Mouse (Mus musculus) heart, embryonic 16.5 days (tissue): ENCODE data around the gene Lrcol1. TPM values are rescaled to one million over a fixed set of nuclear protein-coding genes. Genes with fewer than 3 reads are reported as not detected.

ENCODE experiments used
- ATAC-seq: fragments of 200-750 bp; cut with Nextera tagmentation; replicated peaks from 2 replicates; pipeline ENCODE4 v1.8.0; 2017; ENCODE audit warnings: moderate number of reproducible peaks; ENCODE audit not compliant: insufficient read depth, low FRiP score; ENCODE audit errors: extremely low read depth
- H3K27ac ChIP-seq: fragments of 300-500 bp; sonication (generic); 2 replicates; pipeline ENCODE4 v1.5.1; 2014; ENCODE audit warnings: mild to moderate bottlenecking, low read length, control low read depth, moderate library complexity
- H3K27me3 ChIP-seq: fragments of 300-500 bp; sonication (generic); 2 replicates; pipeline ENCODE4 v1.6.1; 2014; ENCODE audit warnings: low read length, mixed read lengths; ENCODE audit not compliant: control insufficient read depth, insufficient read depth
- H3K36me3 ChIP-seq: fragments of 300-500 bp; sonication (generic); 2 replicates; pipeline ENCODE4 v1.6.1; 2014; ENCODE audit not compliant: control insufficient read depth, insufficient read depth
- H3K4me1 ChIP-seq: fragments of 300-500 bp; sonication (generic); 2 replicates; pipeline ENCODE4 v1.6.1; 2014; ENCODE audit warnings: low read length, mixed read lengths; ENCODE audit not compliant: control insufficient read depth, insufficient read depth
- H3K4me2 ChIP-seq: fragments of 300-500 bp; sonication (generic); 2 replicates; pipeline ENCODE4 v1.6.1; 2014; ENCODE audit warnings: low read depth, mild to moderate bottlenecking, control low read depth, low read length
- H3K4me3 ChIP-seq: fragments of 300-500 bp; sonication (generic); 2 replicates; pipeline ENCODE4 v1.5.1; 2014; ENCODE audit warnings: mild to moderate bottlenecking, control low read depth, low read length
- H3K9ac ChIP-seq: fragments of 300-500 bp; sonication (generic); 2 replicates; pipeline ENCODE4 v1.6.1; 2014; ENCODE audit warnings: low read length, control low read depth
- H3K9me3 ChIP-seq: fragments of 300-500 bp; sonication (generic); replicated peaks from 2 replicates; pipeline ENCODE4 v1.6.1; 2016; ENCODE audit warnings: low read length; ENCODE audit not compliant: control insufficient read depth
- WGBS: fragments of 180-500 bp; shearing (Covaris S2); extraction: QIAGEN DNeasy Blood & Tissue Kit; methylation state at CpG from one replicate; pipeline ENCODE4 v1.1.7; 2014; 5-methylcytosine and 5-hydroxymethylcytosine counted together
- polyA plus RNA-seq: library from polyadenylated mRNA; unstranded; fragments of >200 nt; fragmentation: Nextera tagmentation; extraction: Ambion mirVana; gene quantifications from 2 replicates; pipeline ENCODE4 v1.2.1, GENCODE M21; 2015

The Lrcol1 gene
- polyA plus RNA-seq, result 0.20 TPM in 1 of 2 replicates, not detected in the other

DNA sequence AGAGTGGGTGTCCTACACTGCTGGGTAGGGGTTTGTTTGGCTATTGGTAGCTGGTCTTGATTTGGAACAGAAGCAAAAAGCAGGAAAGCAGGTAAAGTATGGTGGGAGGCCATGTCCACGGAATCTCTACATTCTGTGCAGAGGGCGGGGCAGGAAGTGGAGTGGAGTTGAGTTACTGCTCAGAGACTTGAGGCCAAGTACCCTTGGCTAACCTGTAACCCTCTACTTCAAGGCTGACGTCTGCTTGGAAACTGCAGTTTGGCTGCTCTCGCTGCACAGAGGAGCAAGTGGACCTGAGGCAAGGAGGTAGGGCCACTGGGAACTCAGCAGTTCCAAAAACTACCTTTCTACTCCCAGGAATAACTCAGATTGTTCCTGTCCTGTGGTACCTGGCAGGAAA is at the start of gene Lrcol1:
Gene Lrcol1 (plus strand): TSS at position 207 of the 400 bp plus-strand sequence.
- H3K4me2 ChIP-seq, result no peak within 1 kb of the TSS
- H3K4me1 ChIP-seq, result peaks cover 9% of the 10 kb centered on the region
- no peaks in the 10 kb centered on the region for H3K36me3 ChIP-seq
- no peak within 1 kb of the TSS for H3K27ac ChIP-seq
- no peak within 1 kb of the TSS for H3K4me3 ChIP-seq
- no peaks in the 10 kb centered on the region for H3K9me3 ChIP-seq
- no peak for ATAC-seq
- peaks cover 38% of the 10 kb centered on the region for H3K27me3 ChIP-seq
- 79% methylated on average over 4 of the region's 4 CpGs for WGBS
- no peak within 1 kb of the TSS for H3K9ac ChIP-seq

DNA sequence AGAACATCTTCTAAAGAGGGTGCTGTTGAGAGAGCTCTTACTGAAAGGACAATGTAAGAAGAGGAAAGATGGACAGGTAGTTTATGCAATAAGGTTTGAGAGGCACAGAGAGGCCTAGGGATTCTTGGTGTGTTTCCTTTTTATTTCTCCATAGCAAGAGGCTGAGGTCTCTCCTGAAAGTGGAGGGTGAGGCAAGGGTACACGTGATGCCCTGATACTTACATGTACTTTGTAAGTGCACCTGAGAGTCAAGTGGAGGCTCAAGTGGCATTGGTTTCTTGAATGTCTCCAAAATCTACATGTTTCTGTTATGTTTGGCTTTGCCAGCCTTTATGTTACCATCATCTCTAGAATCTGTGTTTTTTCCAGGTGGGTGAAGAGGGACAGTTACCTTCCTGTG is 47.9 kb upstream of the Lrcol1 start:
- H3K36me3 ChIP-seq, result peaks cover 38% of the 10 kb centered on the region
- H3K9me3 ChIP-seq, result no peaks in the 10 kb centered on the region
- no peak overlapping the region for H3K27ac ChIP-seq
- no peak overlapping the region for H3K4me2 ChIP-seq
- H3K4me1 ChIP-seq, result no peaks in the 10 kb centered on the region
- no peak for ATAC-seq
- H3K4me3 ChIP-seq, result no peak overlapping the region
- H3K27me3 ChIP-seq, result no peaks in the 10 kb centered on the region
- WGBS, result 91% methylated on average over 1 of the region's 1 CpGs
- no peak overlapping the region for H3K9ac ChIP-seq

GRCm38 (mm10) chr5:110300591-110300990 is 43.9 kb upstream of the Lrcol1 start:
- H3K4me1 ChIP-seq, result no peaks in the 10 kb centered on the region
- H3K9me3 ChIP-seq, result no peaks in the 10 kb centered on the region
- peaks cover 39% of the 10 kb centered on the region for H3K36me3 ChIP-seq
- no peak overlapping the region for H3K27ac ChIP-seq
- no peak overlapping the region for H3K4me3 ChIP-seq
- WGBS, result 93% methylated on average over 2 of the region's 2 CpGs
- no peak overlapping the region for H3K9ac ChIP-seq
- H3K4me2 ChIP-seq, result no peak overlapping the region
- no peak for ATAC-seq
- no peaks in the 10 kb centered on the region for H3K27me3 ChIP-seq

DNA sequence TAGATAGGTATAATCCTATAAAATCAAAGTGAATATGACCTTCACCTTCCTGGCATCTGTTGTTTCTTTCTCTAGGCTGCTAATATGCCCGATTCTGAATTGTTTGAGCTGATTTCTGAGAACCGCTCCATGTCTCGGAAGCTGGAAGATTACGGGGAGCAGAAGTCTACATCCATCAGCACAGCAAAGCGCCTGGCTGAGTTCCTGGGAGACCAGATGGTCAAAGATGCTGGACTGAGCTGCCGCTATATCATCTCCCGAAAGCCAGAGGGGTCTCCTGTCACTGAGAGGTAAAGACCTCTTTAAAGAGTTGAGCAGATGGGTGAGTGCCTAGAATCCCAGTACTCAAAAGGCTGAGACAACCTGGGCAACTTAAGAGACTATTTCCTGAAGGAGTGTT is 35.7 kb upstream of the Lrcol1 start:
- Histone ChIP-seq H3K9me3 (no peaks in the 10 kb centered on the region), H3K4me1 (no peaks in the 10 kb centered on the region), H3K9ac (no peak overlapping the region), H3K36me3 (peaks cover 20% of the 10 kb centered on the region), H3K27me3 (no peaks in the 10 kb centered on the region), H3K4me3 (no peak overlapping the region), H3K27ac (no peak overlapping the region), H3K4me2 (no peak overlapping the region)
- 91% methylated on average over 7 of the region's 7 CpGs for WGBS
- ATAC-seq, result no peak

DNA sequence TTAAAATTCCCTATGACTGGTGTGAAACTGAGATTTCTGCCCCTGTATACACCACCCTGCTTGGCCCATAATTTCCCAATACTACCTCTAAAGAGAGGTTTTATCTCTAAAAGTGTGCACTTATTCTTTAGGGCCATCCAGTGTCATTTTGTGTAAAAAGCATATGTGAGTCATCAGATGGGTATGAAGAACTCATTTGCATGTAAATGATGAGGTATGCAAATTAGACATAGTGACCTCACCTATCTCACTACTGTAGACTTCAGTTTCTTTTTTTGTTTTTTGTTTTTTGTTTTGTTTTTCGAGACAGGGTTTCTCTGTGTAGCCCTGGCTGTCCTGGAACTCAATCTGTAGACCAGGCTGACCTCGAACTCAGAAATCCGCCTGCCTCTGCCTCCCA is 31.4 kb upstream of the Lrcol1 start:
- Histone ChIP-seq H3K36me3 (peaks cover 23% of the 10 kb centered on the region), H3K4me2 (no peak overlapping the region), H3K4me3 (no peak overlapping the region), H3K27me3 (no peaks in the 10 kb centered on the region), H3K9me3 (no peaks in the 10 kb centered on the region), H3K27ac (no peak overlapping the region), H3K4me1 (no peaks in the 10 kb centered on the region), H3K9ac (no peak overlapping the region)
- ATAC-seq, result no peak
- 89% methylated on average over 3 of the region's 3 CpGs for WGBS

DNA sequence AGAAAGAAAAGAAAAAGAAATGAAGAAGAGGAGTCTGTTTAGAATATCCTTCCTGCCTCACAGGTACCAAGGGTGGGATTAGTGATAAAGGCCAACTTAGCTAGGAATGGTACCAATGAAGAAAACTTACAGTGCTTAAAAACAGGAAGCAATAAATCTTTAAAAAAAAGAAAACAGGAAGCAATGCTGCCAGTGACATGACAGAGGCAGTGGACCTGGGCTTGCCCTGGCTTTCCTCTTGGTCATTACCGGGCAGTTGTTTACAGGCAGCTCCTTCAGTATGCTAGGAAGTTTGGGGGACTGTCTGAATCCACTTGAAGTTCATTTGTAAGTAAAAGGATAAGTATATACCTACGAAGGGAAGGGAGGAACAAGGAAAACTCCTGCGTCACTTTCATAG is 14.0 kb upstream of the Lrcol1 start:
- Histone ChIP-seq H3K36me3 (peaks cover 42% of the 10 kb centered on the region), H3K4me1 (no peaks in the 10 kb centered on the region), H3K9ac (no peak overlapping the region), H3K4me2 (no peak overlapping the region), H3K27ac (no peak overlapping the region), H3K9me3 (no peaks in the 10 kb centered on the region), H3K27me3 (no peaks in the 10 kb centered on the region), H3K4me3 (no peak overlapping the region)
- WGBS, result 74% methylated on average over 3 of the region's 3 CpGs
- ATAC-seq, result no peak

DNA sequence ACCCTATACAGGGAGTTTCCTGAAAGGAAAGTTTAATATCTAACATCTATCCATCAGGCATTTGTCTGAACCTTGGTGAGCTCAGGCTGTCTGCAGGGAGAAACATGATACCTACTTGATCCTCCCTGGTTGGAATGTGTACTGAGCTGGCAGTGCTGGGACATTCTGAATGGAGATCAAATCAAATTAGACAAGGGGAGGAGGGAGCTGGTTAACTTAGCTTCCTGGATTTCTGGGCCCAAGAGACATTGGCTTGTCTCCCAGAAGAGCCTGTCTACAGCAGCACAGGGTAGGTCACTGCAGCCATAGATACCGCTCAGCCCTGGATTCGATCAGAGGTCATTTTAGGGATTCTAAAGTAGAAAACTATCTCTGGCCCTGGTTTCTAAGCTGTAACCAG is 5.7 kb upstream of the Lrcol1 start:
- no peaks in the 10 kb centered on the region for H3K9me3 ChIP-seq
- no peak for ATAC-seq

DNA sequence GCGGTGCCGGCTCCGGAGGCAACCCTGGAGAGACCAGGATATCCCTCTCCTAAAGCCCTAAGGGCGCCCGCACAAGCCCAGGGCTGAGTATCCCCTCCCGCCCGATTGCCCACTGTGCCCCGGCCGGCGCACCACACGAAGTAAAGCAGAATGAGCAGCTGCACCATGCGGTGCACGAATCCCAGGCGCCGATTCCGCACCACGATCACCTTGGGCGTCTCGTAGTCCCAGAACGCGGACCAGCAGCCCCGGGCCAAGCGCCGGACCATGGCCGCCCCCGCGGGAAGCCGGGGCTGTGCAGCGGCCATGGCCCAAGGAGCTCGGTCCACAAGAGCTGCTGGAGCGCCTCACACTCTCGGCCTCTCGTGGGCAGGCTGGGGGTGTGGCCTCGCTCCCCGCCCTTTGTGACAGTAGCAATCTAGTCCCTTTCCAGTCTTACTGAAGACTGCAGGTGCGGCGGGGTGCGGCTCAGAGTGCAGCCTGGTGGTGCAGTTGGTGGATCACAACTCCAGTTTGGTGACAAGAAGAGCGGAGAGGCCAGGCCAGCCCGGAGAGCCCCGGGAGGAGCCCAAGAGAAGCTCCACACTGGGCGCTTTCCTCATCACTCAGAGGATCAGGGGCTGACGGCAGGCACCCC is 1.8 kb upstream of the Lrcol1 start, which contains the start of gene P2rx2:
Gene P2rx2 (minus strand): TSS at position 565 of the 637 bp plus-strand sequence.
- Histone ChIP-seq H3K27me3 (peaks cover 38% of the 10 kb centered on the region), H3K36me3 (peaks cover 2% of the 10 kb centered on the region; the same call in 1 of the 2 replicates), H3K9ac (peak within 1 kb of the TSS; percentile 63), H3K4me2 (peak within 1 kb of the TSS; percentile 97), H3K27ac (no peak within 1 kb of the TSS), H3K4me1 (peaks cover 13% of the 10 kb centered on the region), H3K4me3 (peak within 1 kb of the TSS; percentile 59), H3K9me3 (no peaks in the 10 kb centered on the region)
- peak; percentile 56 for ATAC-seq
- 2% methylated on average over 43 of the region's 43 CpGs for WGBS

More for the DNA sequence above, 5.7 kb upstream of the Lrcol1 start:
- Histone ChIP-seq H3K4me1 (peaks cover 13% of the 10 kb centered on the region), H3K27ac (no peak overlapping the region), H3K4me2 (no peak overlapping the region), H3K4me3 (no peak overlapping the region), H3K27me3 (peaks cover 25% of the 10 kb centered on the region), H3K9ac (no peak overlapping the region), H3K36me3 (peaks cover 20% of the 10 kb centered on the region)
- 67% methylated on average over 2 of the region's 2 CpGs for WGBS

- Histone ChIP-seq H3K4me3 (no peak overlapping the region), H3K27me3 (peaks cover 38% of the 10 kb centered on the region), H3K9ac (no peak overlapping the region), H3K36me3 (no peaks in the 10 kb centered on the region), H3K27ac (no peak overlapping the region), H3K9me3 (no peaks in the 10 kb centered on the region), H3K4me1 (peaks cover 9% of the 10 kb centered on the region), H3K4me2 (no peak overlapping the region)
- WGBS, result 78% methylated on average over 4 of the region's 4 CpGs
- ATAC-seq, result no peak
Measured at GRCm38 (mm10) chr5:110345553-110345952, 1.0 kb downstream of the Lrcol1 start.
